Mouse (Mus musculus): ENCODE measurements at regions not wholly inside any gene's neighbourhood (a gene's known extent, or its start where the extent isn't known, plus 50 kb on each side); places are given as distances from the start of the nearest gene placed in this dataset.

- TF ChIP-seq POLR2A (IDR thresholded peaks at IDR 0.05; ENCODE audit: borderline replicate concordance, insufficient read depth, low read length) = no peak
- TF ChIP-seq CTCF (IDR thresholded peaks at IDR 0.05; ENCODE audit: borderline replicate concordance, insufficient read depth, low read depth, low read length) = no peak
These were observed 98.7 kb downstream of the Sox9 start for GRCm38 (mm10) chr11:112880736-112881135.

Data from cerebellum, adult 2 months (tissue).